Mouse (Mus musculus) erythroblast, embryonic 14.5 days (primary cell): ENCODE data around the gene Tpbg.

Experiments used
- GATA1 ChIP-seq: IDR thresholded peaks from 2 replicates; pipeline ENCODE4 v1.6.1; 2012; ENCODE audit warnings: low read length, inconsistent platforms, mixed read lengths
- TAL1 ChIP-seq: IDR thresholded peaks from 3 replicates; pipeline ENCODE4 v1.6.1; 2012; ENCODE audit warnings: low read length, inconsistent platforms, mixed read lengths

DNA sequence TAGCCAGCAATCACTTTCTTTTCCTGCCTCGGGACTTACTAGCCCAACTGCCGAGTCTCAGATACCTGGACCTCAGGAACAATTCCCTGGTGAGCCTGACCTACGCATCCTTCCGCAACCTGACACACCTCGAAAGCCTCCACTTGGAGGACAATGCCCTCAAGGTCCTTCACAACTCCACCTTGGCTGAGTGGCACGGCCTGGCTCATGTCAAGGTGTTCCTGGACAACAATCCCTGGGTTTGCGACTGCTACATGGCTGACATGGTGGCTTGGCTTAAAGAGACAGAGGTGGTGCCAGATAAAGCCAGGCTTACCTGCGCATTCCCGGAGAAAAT lies 2.4 kb downstream of the Tpbg start:
- TF ChIP-seq TAL1 (no peak), GATA1 (no peak)
